Mouse (Mus musculus) midbrain, embryonic 15.5 days (tissue): Measurements from ENCODE around the gene Mau2. TPM values are rescaled to one million over a fixed set of nuclear protein-coding genes. Genes with fewer than 3 reads are reported as not detected.
"Not testable (repeated sequence)": the region's sequence is repeated elsewhere in the genome, so short reads cannot be mapped to it uniquely, and the experiment has no call there.

Source experiments
- ATAC-seq: fragments of 200-750 bp; cut with Nextera tagmentation; replicated peaks from 2 replicates; pipeline ENCODE4 v1.8.0; 2017; ENCODE audit warnings: moderate TSS enrichment
- H3K27ac ChIP-seq: fragments of 300-500 bp; sonication (generic); 2 replicates; pipeline ENCODE4 v1.5.1; 2015; ENCODE audit warnings: mild to moderate bottlenecking, inconsistent platforms
- H3K27me3 ChIP-seq: fragments of 300-500 bp; sonication (generic); replicated peaks from 2 replicates; pipeline ENCODE4 v1.6.1; 2015; ENCODE audit warnings: inconsistent platforms
- H3K36me3 ChIP-seq: fragments of 300-500 bp; sonication (generic); replicated peaks from 2 replicates; pipeline ENCODE4 v1.6.1; 2015; ENCODE audit warnings: inconsistent platforms
- H3K4me1 ChIP-seq: fragments of 300-500 bp; sonication (generic); 2 replicates; pipeline ENCODE4 v1.6.1; 2015; ENCODE audit warnings: inconsistent platforms
- H3K4me2 ChIP-seq: fragments of 300-500 bp; sonication (generic); 2 replicates; pipeline ENCODE4 v1.6.1; 2015; ENCODE audit warnings: inconsistent platforms, mild to moderate bottlenecking, moderate library complexity
- H3K4me3 ChIP-seq: fragments of 300-500 bp; sonication (generic); 2 replicates; pipeline ENCODE4 v1.5.1; 2015; ENCODE audit warnings: mild to moderate bottlenecking, inconsistent platforms
- H3K9ac ChIP-seq: fragments of 300-500 bp; sonication (generic); 2 replicates; pipeline ENCODE4 v1.6.1; 2015; ENCODE audit warnings: mild to moderate bottlenecking, inconsistent platforms
- H3K9me3 ChIP-seq: fragments of 300-500 bp; sonication (generic); 2 replicates; pipeline ENCODE4 v1.6.1; 2016; ENCODE audit warnings: inconsistent platforms
- WGBS: fragments of 180-500 bp; shearing (Covaris S2); methylation state at CpG from one replicate; pipeline ENCODE4 v1.1.7; 2015; ENCODE audit warnings: mixed read lengths; 5-methylcytosine and 5-hydroxymethylcytosine counted together
- polyA plus RNA-seq: library from polyadenylated mRNA; unstranded; fragments of >200 nt; fragmentation: Nextera tagmentation; extraction: Ambion mirVana; gene quantifications from 2 replicates; pipeline ENCODE4 v1.2.1, GENCODE M21; 2015

The Mau2 gene
- polyA plus RNA-seq, 1 experiment from 2014 or later: 87.8 TPM

- WGBS: 99% methylated on average over 7 of the region's 7 CpGs
- H3K4me1 ChIP-seq, H3K4me2 ChIP-seq, H3K4me3 ChIP-seq, H3K36me3 ChIP-seq, H3K9ac ChIP-seq, H3K27me3 ChIP-seq, H3K27ac ChIP-seq, ATAC-seq, H3K9me3 ChIP-seq: not testable (repeated sequence)
Measured at GRCm38 (mm10) chr8:69988936-69989335, 53.6 kb downstream of the Mau2 start.

DNA sequence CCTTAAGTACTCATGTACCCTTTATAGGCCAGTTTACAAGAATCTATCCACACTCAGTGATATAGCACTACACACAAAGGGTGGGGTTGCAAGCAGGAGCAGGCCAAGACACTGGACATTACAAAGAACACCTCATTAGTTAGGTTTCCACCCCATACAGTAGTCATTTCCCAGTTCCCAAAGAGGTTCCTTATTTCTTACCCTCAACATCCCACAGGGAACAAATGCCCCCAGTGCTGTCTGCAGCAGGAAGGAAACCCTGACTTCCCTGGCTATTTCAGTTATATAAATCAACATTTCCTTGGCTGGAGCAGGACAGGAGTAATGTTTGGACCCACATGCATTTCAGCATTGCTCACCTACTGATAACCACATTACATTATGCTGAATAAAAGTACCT is 54.8 kb downstream of the Mau2 start:
- Histone ChIP-seq H3K36me3 (no peaks in the 10 kb centered on the region), H3K9ac (no peak overlapping the region), H3K4me1 (no peaks in the 10 kb centered on the region), H3K9me3 (no peaks in the 10 kb centered on the region), H3K4me3 (no peak overlapping the region), H3K4me2 (no peak overlapping the region), H3K27me3 (no peaks in the 10 kb centered on the region), H3K27ac (no peak overlapping the region)
- ATAC-seq: no peak

DNA sequence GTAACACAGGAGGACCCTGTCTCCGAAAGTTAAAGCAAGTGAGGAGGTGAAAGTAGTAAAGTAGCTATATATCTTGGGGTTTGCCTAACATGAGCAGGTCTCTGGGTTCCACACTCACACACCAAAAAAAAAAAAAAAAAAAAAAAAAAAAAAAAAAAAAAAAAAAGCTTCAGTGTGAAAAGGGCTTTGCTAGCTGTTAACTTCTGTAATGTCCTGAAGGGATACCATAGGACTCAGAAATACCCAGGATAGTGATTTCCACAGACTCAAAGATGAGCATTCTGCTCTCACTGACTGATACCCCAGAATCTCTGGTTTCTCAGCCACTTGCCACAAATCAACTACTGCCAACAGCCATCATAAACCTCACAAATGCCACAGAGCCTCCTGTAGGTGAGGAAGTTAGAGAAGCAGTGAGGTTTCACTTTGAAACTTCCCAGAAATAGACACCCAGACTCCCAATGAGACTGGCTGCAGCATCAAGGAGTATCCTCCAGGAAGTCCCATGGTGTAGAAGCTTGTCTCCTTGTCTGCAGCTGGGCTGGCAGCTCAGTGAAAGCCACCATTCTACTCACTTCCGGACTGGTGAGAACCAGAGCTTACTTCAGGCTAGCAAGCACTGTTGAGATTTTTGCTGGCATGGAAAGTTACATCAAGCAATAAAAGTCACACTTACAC is 57.5 kb downstream of the Mau2 start:
- Histone ChIP-seq H3K4me1 (no peaks in the 10 kb centered on the region), H3K4me3 (no peak overlapping the region), H3K9ac (no peak overlapping the region), H3K36me3 (no peaks in the 10 kb centered on the region), H3K9me3 (no peaks in the 10 kb centered on the region), H3K27ac (no peak overlapping the region), H3K4me2 (no peak overlapping the region), H3K27me3 (no peaks in the 10 kb centered on the region)
- WGBS: 98% methylated on average over 2 of the region's 2 CpGs
- no peak for ATAC-seq

- H3K27me3 ChIP-seq: no peaks in the 10 kb centered on the region
- no peak overlapping the region for H3K4me3 ChIP-seq
- H3K27ac ChIP-seq: no peak overlapping the region
- no peaks in the 10 kb centered on the region for H3K36me3 ChIP-seq
- H3K9me3 ChIP-seq: no peaks in the 10 kb centered on the region
- WGBS: 95% methylated on average over 4 of the region's 4 CpGs
- no peak overlapping the region for H3K9ac ChIP-seq
- H3K4me1 ChIP-seq: peaks cover 7% of the 10 kb centered on the region
- ATAC-seq: no peak
- H3K4me2 ChIP-seq: no peak overlapping the region
Measured at GRCm38 (mm10) chr8:69978456-69978855, 64.1 kb downstream of the Mau2 start.

DNA sequence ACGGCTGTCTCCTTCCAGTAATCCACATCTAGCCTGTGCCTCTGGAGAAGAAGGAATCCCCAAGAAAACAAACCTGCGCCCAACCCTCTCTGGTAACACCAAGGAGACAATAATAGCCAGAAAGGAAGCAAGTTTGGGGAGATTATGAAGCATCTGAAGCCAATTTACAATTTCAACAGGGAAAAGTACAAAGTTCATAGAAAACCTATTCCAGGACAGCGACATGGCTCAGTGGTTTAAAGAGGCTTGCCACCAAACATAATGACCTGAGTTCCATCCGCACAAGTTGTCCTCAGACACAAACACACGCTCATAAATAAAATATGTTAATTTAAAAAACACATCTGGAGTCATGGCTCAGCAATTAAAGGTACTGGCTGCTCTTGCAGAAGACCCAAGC is 67.7 kb downstream of the Mau2 start:
- no peaks in the 10 kb centered on the region for H3K9me3 ChIP-seq
- H3K4me1 ChIP-seq: peaks cover 36% of the 10 kb centered on the region
- H3K27me3 ChIP-seq: no peaks in the 10 kb centered on the region
- no peaks in the 10 kb centered on the region for H3K36me3 ChIP-seq
- no peak for ATAC-seq
- peak overlapping the region; percentile 81 for H3K4me3 ChIP-seq
- peak overlapping the region; percentile 73 for H3K27ac ChIP-seq
- peak overlapping the region; percentile 87 for H3K4me2 ChIP-seq
- H3K9ac ChIP-seq: peak overlapping the region; percentile 66
- WGBS: 34% methylated on average over 5 of the region's 5 CpGs

- no peaks in the 10 kb centered on the region for H3K9me3 ChIP-seq
- no peaks in the 10 kb centered on the region for H3K36me3 ChIP-seq
- WGBS: 1% methylated on average over 41 of the region's 50 CpGs
- H3K4me1 ChIP-seq: peaks cover 36% of the 10 kb centered on the region
- no peaks in the 10 kb centered on the region for H3K27me3 ChIP-seq
- H3K9ac ChIP-seq: peak overlapping the region; percentile 66
- H3K4me3 ChIP-seq: peak overlapping the region; percentile 81
- H3K4me2 ChIP-seq: peak overlapping the region; percentile 87
- H3K27ac ChIP-seq: peak overlapping the region; percentile 73
- ATAC-seq: peak; percentile 94
Measured at GRCm38 (mm10) chr8:69974194-69974614, 68.3 kb downstream of the Mau2 start.

DNA sequence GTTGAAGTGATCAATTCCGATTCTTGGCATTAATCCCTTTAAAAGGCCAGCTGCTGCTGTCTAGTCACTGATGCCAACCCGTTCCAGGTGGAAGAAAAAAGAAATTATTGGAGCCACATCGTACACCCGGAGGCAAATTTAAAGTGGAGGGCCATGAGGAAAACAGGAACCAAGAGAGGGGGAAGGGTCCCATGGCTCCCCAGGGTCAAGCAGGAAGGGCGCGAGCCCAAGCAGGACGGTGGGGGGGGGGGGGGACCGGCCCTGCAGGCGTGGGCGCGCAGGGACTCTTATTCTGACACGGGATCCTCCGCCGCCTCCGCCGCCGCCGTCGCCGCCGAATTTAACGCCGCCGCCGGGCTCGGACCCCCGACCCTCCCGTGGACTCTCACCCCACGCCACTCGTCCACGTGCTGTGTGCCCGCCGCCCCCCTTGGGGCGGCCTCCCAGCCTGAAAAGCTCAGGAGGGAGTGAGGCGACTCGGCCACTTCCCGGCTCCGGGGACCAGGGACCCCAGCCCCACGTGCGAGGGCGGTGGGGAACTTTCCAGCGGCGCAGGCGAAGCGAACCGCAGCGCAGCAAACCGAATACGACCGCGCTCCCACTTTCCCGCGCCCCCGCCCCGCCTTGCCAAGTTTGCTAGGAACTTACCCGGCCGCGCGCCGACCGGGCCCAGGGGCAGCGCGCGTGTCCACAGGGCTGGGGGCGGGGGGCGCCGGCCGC is 68.9 kb downstream of the Mau2 start:
- Histone ChIP-seq H3K4me3 (peak overlapping the region; percentile 81), H3K27me3 (no peaks in the 10 kb centered on the region), H3K27ac (peak overlapping the region; percentile 73), H3K4me1 (peaks cover 36% of the 10 kb centered on the region), H3K4me2 (peak overlapping the region; percentile 87), H3K36me3 (no peaks in the 10 kb centered on the region), H3K9me3 (no peaks in the 10 kb centered on the region), H3K9ac (peak overlapping the region; percentile 66)
- ATAC-seq: peak; percentile 70
- WGBS: 2% methylated on average over 63 of the region's 68 CpGs

DNA sequence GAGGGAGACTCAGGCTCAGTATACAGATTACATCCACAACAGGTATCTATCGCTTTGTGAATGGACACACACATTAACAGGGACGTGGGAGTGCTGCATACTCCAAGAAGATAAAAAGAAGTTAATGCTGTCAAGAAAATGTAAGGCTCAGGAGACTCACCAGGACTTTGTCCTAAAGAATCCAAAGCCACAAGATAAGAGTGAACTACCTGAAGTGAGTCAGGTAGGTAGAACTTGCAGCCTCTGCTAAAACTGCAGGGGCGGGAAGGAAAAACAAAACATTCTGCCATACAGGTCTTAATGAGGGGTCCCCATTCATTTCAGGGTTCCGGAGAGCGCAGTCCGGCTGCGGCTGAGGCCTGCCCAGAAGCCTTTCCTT is 69.5 kb downstream of the Mau2 start:
- Histone ChIP-seq H3K27me3 (no peaks in the 10 kb centered on the region), H3K36me3 (no peaks in the 10 kb centered on the region), H3K27ac (no peak overlapping the region), H3K4me1 (peaks cover 36% of the 10 kb centered on the region), H3K4me2 (peak overlapping the region; percentile 87), H3K4me3 (peak overlapping the region; percentile 81), H3K9me3 (no peaks in the 10 kb centered on the region), H3K9ac (peak overlapping the region; percentile 66; the same call in 1 of the 2 replicates)
- WGBS: 14% methylated on average over 7 of the region's 7 CpGs
- ATAC-seq: no peak

- H3K9ac ChIP-seq: no peak overlapping the region
- no peak overlapping the region for H3K4me3 ChIP-seq
- no peaks in the 10 kb centered on the region for H3K36me3 ChIP-seq
- H3K9me3 ChIP-seq: no peaks in the 10 kb centered on the region
- H3K4me1 ChIP-seq: peaks cover 36% of the 10 kb centered on the region
- no peaks in the 10 kb centered on the region for H3K27me3 ChIP-seq
- H3K4me2 ChIP-seq: no peak overlapping the region
- no peak overlapping the region for H3K27ac ChIP-seq
- WGBS: 93% methylated on average over 2 of the region's 2 CpGs
- no peak for ATAC-seq
Measured at GRCm38 (mm10) chr8:69970880-69971279, 71.7 kb downstream of the Mau2 start.

DNA sequence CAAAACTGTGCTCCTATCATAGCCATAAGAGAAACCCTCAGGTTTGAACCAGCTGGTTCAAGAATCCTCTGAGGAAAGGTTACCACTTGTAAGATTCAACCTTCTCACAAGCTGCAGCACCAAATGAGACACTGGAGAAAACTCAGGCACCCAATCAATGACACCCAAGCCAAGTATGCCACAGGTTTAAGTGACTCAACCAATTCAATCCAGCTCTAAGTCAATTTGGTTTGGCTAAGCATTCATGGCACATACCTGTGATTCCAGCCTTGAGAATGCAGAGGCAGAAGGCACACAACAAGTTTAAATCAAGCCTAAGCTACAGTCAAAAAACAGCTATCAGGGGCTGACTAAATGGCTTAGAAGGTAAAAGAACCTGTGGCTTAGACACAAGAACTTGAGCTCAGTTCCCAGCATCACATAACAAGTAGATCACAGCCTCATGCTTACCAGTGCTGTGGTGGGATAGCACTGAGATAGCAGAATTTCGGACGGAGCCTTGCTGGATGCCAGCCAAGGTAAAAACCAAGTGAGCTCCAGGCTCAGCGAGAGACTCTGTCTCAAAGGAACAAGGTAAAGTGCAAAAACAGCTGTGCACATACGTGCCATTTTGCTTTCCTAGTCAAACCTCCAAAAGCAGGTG is 75.1 kb downstream of the Mau2 start:
- 82% methylated on average over 4 of the region's 4 CpGs for WGBS

More for the DNA sequence above, 75.1 kb downstream of the Mau2 start:
- ATAC-seq: no peak
- no peaks in the 10 kb centered on the region for H3K27me3 ChIP-seq
- no peaks in the 10 kb centered on the region for H3K9me3 ChIP-seq
- H3K4me3 ChIP-seq: no peak overlapping the region
- no peak overlapping the region for H3K27ac ChIP-seq
- H3K36me3 ChIP-seq: no peaks in the 10 kb centered on the region
- H3K4me2 ChIP-seq: no peak overlapping the region
- H3K9ac ChIP-seq: no peak overlapping the region
- peaks cover 19% of the 10 kb centered on the region for H3K4me1 ChIP-seq
